Comparison of ENCODE assay signal across 12 mouse cellular contexts in genomic region chr7:110539266-110539665, GRCm38 (mm10).
"Had no signal": no experiment of that assay in that cellular context is flagged by ENCODE, and none has a peak within 500 bp of the region (broad histone marks: within the 10 kb centered on the region; RNA-seq: fewer than 3 reads in every experiment).

No protein-coding gene starts in this region.

- H3K27ac ChIP-seq: limb, embryonic 15.5 days; liver, embryonic 14.5 days; midbrain, embryonic 12.5 days; neural tube, embryonic 13.5 days had no signal

- ATAC-seq: intestine, postnatal 0 days; midbrain, embryonic 16.5 days had no signal

- H3K4me1 ChIP-seq: limb, embryonic 15.5 days; neural tube, embryonic 13.5 days had no signal

- H3K27me3 ChIP-seq: limb, embryonic 15.5 days; midbrain, embryonic 12.5 days; neural tube, embryonic 13.5 days had no signal

- H3K9ac ChIP-seq: limb, embryonic 15.5 days; liver, embryonic 14.5 days; midbrain, embryonic 12.5 days; neural tube, embryonic 13.5 days had no signal

- DNase-seq: kidney, adult 8-10 months; kidney, postnatal 25 days; layer of hippocampus, adult 9-11 months; layer of hippocampus, postnatal 36 days; right cerebral cortex, postnatal 14 days; thymus, postnatal 36 days had no signal

- H3K36me3 ChIP-seq: limb, embryonic 15.5 days; midbrain, embryonic 12.5 days; neural tube, embryonic 13.5 days had no signal

- H3K4me2 ChIP-seq: limb, embryonic 15.5 days; midbrain, embryonic 12.5 days; neural tube, embryonic 13.5 days had no signal

- H3K9me3 ChIP-seq: limb, embryonic 15.5 days; midbrain, embryonic 12.5 days; neural tube, embryonic 13.5 days had no signal

- H3K4me3 ChIP-seq: limb, embryonic 15.5 days; midbrain, embryonic 12.5 days; neural tube, embryonic 13.5 days had no signal
